Mouse (Mus musculus) forebrain, embryonic 10.5 days (tissue): ENCODE results near the gene Hoxa7. TPM values are rescaled to one million over a fixed set of nuclear protein-coding genes. Genes with fewer than 3 reads are reported as not detected.

Experiments used
- DNase-seq: peaks from one replicate; pipeline ENCODE4 v3.0.0-alpha.2; 2017; ENCODE audit warnings: low spot score; ENCODE audit errors: extremely low spot score
- H3K27ac ChIP-seq: fragments of 300-500 bp; sonication (generic); 2 replicates; pipeline ENCODE4 v1.5.1; 2016; ENCODE audit warnings: mild to moderate bottlenecking
- H3K27me3 ChIP-seq: fragments of 300-500 bp; sonication (generic); 2 replicates; pipeline ENCODE4 v1.6.1; 2016; ENCODE audit warnings: mild to moderate bottlenecking; ENCODE audit not compliant: poor library complexity, severe bottlenecking
- H3K36me3 ChIP-seq: fragments of 300-500 bp; sonication (generic); replicated peaks from 2 replicates; pipeline ENCODE4 v1.6.1; 2016; ENCODE audit warnings: mild to moderate bottlenecking, moderate library complexity
- H3K4me1 ChIP-seq: fragments of 300-500 bp; sonication (generic); 2 replicates; pipeline ENCODE4 v1.6.1; 2016
- H3K4me3 ChIP-seq: fragments of 300-500 bp; sonication (generic); 2 replicates; pipeline ENCODE4 v1.5.1; 2016; ENCODE audit warnings: mild to moderate bottlenecking, moderate library complexity
- H3K9me3 ChIP-seq: fragments of 300-500 bp; sonication (generic); 2 replicates; pipeline ENCODE4 v1.6.1; 2016; ENCODE audit warnings: mild to moderate bottlenecking, moderate library complexity
- WGBS: fragments of 180-500 bp; shearing (Covaris S2); methylation state at CpG from one replicate; pipeline ENCODE4 v1.1.7; 2016; 5-methylcytosine and 5-hydroxymethylcytosine counted together
- polyA plus RNA-seq: library from polyadenylated mRNA; unstranded; fragments of >200 nt; fragmentation: Nextera tagmentation; extraction: Ambion mirVana; gene quantifications from 2 replicates; pipeline ENCODE4 v1.2.1, GENCODE M21; 2016

The Hoxa7 gene
- polyA plus RNA-seq, 1 experiment from 2014 or later, result not detected

DNA sequence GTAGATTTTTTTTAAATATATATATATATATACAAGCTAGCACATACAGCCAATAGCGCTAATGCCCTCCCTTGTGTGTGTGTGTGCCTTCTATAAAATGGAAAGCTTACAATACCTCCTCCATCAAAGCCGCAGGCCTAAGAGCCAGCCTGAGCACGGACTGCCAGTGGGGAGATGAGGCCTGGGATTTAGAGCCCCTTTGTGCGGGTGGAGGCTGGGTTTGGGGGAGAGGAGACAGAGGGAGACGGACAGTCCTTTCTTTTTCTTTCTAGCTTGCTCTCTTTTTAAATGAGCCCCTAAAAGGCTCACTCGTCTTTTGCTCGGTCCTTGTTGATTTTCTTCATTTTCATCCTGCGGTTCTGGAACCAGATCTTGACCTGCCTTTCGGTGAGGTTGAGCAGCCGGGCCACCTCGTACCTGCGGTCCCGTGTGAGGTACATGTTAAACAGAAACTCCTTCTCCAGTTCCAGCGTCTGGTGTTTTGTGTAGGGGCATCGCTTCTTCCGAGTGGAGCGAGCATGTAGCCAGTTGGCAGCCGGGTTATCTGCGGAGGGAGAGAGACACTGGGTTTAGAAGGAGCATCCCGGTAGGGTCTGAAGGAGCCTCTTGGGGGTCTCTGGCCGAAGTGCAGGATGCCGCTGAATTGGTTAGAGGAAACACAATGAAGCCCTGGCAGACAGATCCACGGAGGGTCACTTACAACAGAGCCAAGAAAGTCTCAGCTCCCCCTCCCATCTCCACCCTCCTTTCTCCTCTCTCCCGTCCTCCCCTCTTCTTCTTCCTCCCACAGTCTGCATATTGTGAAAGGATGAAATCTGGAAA, 2.5 kb upstream of the Hoxa7 start:
- DNase-seq, result no peak
- Histone ChIP-seq H3K36me3 (no peaks in the 10 kb centered on the region), H3K27ac (no peak overlapping the region), H3K4me1 (peaks cover 16% of the 10 kb centered on the region), H3K27me3 (peaks cover 100% of the 10 kb centered on the region), H3K9me3 (no peaks in the 10 kb centered on the region), H3K4me3 (no peak overlapping the region)
- WGBS, result 2% methylated on average over 24 of the region's 24 CpGs

DNA sequence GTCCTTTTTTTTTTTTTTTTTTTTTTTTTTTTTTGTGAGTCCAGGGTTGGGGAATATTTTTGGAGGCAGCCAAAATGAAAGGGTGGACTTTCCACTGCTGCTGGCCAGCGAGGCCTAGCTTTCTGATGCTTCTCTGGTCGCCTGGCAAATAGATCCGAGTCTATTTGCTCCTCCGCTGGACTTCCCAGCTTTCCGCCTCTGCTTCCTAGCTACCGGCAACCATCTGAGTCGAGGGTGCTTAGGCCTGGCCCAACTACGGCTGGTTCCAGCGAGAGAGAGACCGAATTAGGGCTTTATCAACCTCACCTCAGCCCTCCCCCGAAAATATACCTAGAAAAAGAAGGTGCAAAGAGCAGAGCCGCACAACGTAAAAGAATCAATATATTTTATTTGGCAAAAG, 1.1 kb upstream of the Hoxa7 start:
- Histone ChIP-seq H3K27me3 (peaks cover 100% of the 10 kb centered on the region), H3K36me3 (no peaks in the 10 kb centered on the region), H3K4me3 (no peak overlapping the region), H3K27ac (no peak overlapping the region), H3K4me1 (peaks cover 17% of the 10 kb centered on the region), H3K9me3 (no peaks in the 10 kb centered on the region)
- WGBS, result 9% methylated on average over 13 of the region's 13 CpGs
- DNase-seq, result no peak

DNA sequence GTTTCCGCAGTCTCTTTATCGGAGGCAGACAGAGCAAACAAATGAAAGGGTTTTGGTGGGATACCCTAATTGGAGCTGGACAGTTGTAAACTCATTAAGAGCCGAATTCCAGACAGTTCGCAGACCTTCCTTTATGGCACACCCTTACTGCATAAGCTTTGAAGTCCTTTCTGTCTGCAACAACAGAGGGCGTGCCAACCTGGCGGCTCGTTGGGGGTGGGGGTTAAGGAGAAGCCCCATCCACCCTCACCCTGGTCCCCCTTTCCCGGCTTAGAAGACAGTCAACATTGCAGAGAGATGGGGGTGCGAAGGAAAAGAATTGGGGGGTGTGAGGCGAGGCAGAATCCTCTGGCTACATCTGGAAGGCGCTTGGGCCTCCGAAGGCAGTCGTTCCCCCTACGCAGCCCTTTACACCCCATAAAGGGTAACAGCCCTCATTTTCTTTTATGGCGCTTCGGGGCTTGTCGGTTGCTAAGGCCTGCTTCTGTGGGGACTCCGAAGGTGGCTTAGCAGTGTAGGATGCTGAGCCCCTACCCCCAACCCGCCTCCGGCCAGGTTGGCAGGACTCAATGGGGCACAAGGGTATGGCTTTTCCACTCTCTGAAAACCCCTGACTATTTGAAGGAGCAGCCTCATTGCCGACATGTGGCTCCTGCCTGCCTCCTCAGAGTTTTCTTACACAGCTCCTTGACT, 485 bp upstream of the Hoxa7 start:
- Histone ChIP-seq H3K4me1 (peaks cover 23% of the 10 kb centered on the region), H3K27ac (no peak overlapping the region), H3K27me3 (peaks cover 100% of the 10 kb centered on the region), H3K4me3 (peak overlapping the region; percentile 53), H3K36me3 (no peaks in the 10 kb centered on the region), H3K9me3 (no peaks in the 10 kb centered on the region)
- DNase-seq, result no peak
- WGBS, result 6% methylated on average over 21 of the region's 21 CpGs

DNA sequence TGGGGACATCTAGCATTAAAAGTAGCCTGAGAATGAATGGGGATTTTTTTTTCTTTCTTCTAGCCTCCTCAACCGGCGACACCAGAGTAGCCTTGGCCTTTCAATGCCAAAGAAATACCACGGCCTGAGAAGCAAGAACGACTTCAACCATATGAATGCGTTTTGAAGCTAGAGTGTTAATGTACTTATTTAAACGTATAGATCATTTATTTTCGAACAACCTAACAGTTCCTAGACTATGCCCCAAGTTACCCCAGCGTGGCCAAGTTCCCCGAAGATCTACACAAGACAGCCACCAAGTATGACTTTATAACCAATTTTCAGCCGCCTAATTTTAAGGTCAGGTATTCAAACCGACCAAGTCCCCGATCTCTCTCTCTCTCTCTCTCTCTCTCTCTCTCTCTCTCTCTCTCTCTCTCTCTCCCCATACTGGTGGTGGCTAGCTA, 766 bp downstream of the Hoxa7 start:
- no peaks in the 10 kb centered on the region for H3K36me3 ChIP-seq
- no peak for DNase-seq
- peak overlapping the region; percentile 53 for H3K4me3 ChIP-seq
- peaks cover 100% of the 10 kb centered on the region for H3K27me3 ChIP-seq
- no peaks in the 10 kb centered on the region for H3K9me3 ChIP-seq
- H3K4me1 ChIP-seq, result peaks cover 27% of the 10 kb centered on the region
- 8% methylated on average over 12 of the region's 12 CpGs for WGBS
- H3K27ac ChIP-seq, result no peak overlapping the region

DNA sequence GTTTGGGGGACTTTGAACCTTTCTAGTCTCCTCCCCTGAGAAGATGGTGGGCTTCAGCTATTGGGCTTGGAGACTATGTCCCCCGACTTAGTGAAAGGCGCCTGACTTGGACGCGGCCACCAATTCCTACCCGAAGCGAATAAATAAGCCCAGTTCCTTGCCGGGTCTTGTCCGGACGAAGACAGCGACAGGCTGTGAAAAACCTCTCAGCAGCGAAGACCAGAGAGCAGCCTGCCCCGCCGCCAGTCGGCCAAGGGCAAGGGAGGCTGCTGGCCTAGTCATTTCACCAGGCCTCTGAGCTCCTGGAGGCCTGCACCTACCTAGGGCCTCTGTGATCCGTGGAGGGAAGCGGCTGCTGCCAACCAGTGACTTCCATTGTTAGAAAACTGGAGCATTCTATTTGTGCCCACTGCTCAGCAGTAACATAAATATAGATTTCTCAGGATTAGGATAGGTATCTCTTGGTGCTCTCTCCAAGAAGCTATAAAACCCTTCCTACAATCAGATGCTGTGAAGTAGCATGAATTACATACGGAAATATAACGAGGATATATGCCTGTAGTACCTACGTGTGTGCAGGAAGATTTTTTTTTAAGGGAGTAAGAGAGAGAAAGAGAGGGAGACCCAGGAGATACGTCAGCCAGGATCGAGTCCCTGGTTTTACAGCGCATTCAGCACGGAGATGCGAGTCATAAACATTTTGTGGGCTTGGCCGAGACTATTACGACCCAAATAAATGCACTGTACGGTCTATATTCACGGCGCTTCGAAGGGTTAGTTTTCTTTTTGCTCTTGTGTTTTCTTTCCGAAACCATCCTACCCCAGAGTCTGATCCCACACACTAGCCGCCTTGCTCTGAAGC, 1.4 kb downstream of the Hoxa7 start:
- H3K4me3 ChIP-seq, result no peak overlapping the region
- WGBS, result 10% methylated on average over 32 of the region's 32 CpGs
- H3K36me3 ChIP-seq, result no peaks in the 10 kb centered on the region
- H3K27ac ChIP-seq, result no peak overlapping the region
- DNase-seq, result no peak
- no peaks in the 10 kb centered on the region for H3K9me3 ChIP-seq
- H3K27me3 ChIP-seq, result peaks cover 100% of the 10 kb centered on the region
- H3K4me1 ChIP-seq, result peaks cover 26% of the 10 kb centered on the region

DNA sequence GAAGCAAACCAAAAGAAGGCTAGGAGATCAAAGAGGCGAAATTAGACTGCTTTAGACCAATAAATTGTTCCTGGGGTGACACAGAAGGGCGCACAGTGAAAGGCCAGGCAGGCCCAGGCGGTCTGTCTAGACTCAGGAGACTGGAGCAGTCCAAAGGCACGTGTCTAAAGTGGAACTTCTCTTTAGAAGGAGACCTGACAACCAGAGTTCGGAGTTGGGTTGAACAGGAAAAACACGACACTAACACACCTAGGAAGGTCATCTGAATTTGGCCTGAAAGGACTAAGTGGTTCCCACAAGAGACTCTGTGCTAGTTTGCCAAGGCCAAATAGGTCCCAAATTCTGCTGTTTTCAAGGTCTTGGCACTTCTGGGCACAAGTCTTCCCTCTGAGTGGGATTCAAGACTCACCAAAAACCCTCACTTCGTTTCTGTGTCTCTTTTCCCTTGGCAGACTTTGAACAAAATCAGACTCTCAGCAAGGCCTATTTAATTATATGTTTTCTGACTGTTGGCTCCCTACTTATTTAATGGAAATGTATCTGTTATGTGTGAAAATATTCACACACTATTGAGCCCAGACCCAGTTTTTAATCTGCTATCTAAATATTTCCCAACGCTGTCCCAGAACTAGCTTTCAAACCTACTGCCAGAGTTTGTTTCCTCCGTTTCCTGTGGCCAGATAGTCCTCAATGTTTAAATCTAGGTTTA, 2.3 kb downstream of the Hoxa7 start:
- 19% methylated on average over 9 of the region's 9 CpGs for WGBS
- peaks cover 26% of the 10 kb centered on the region for H3K4me1 ChIP-seq
- H3K9me3 ChIP-seq, result no peaks in the 10 kb centered on the region
- no peaks in the 10 kb centered on the region for H3K36me3 ChIP-seq
- no peak for DNase-seq
- no peak overlapping the region for H3K27ac ChIP-seq
- H3K4me3 ChIP-seq, result no peak overlapping the region
- peaks cover 100% of the 10 kb centered on the region for H3K27me3 ChIP-seq

DNA sequence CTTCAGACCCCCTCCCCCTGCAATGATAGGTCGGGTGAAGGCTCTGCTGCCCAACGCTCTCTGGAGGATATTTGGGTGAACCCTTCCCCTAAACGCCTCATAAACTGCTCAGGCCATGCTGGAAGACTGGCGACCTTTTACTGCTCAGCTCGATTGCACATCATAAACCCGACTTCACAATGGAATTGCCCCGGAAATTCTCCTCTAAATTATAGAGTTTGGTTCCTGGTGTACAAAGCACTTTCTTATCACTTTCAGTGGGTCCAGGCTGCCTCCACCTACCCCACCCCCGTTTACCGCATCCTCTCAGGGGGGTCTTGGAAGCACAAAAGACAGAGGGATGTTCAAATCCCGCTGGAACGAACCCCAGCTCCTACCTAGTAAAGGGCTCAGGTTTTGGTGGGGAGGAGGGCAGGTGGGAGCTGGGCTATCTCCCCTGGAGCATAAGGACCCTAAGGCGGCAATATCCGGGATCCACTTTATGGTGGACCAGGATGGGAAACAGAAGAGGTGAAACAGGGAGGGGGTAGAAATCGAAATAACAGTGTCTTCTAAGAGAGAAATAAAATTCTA, 2.9 kb downstream of the Hoxa7 start:
- no peak overlapping the region for H3K27ac ChIP-seq
- 5% methylated on average over 14 of the region's 14 CpGs for WGBS
- H3K27me3 ChIP-seq, result peaks cover 100% of the 10 kb centered on the region
- no peaks in the 10 kb centered on the region for H3K9me3 ChIP-seq
- no peaks in the 10 kb centered on the region for H3K36me3 ChIP-seq
- DNase-seq, result no peak
- H3K4me3 ChIP-seq, result no peak overlapping the region
- peaks cover 26% of the 10 kb centered on the region for H3K4me1 ChIP-seq

DNA sequence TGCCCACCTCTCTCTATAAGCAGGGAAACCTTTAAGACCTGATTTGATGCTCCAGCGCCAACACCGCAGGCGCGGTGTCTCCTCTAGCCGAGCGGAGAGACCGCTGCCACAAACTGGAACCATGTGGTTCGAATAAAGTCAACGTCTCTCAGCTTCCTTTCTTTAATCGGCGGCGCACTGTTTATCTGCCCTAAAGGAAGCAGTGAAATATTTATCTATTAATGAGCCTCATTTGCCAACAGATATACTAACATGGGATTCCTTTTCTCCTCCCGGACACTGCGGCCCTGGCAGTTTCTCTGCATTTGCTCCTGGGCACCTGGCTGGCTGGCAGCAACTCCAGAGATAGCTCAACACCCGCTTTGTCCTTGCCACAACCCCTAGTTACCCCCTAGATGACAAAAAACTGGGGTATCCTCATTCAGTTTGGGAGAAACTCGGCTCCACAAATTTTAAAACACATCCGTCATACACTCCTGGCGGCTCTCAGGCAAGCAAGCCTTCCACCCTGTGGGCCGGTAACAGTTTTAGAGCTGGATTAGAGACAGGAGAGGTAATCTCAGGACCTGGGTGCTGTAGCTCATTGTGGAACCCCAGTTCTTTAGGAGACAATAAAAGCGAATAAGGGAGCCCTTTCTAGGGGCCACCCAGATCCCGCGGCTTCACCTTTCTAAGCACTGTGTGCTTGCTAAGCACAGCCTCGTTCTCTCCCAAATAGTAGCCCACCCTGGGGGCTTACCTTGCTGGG, 3.6 kb downstream of the Hoxa7 start:
- H3K4me3 ChIP-seq, result peak overlapping the region; percentile 42
- peaks cover 27% of the 10 kb centered on the region for H3K4me1 ChIP-seq
- no peaks in the 10 kb centered on the region for H3K9me3 ChIP-seq
- no peaks in the 10 kb centered on the region for H3K36me3 ChIP-seq
- no peak overlapping the region for H3K27ac ChIP-seq
- DNase-seq, result no peak
- 3% methylated on average over 23 of the region's 23 CpGs for WGBS
- peaks cover 100% of the 10 kb centered on the region for H3K27me3 ChIP-seq

DNA sequence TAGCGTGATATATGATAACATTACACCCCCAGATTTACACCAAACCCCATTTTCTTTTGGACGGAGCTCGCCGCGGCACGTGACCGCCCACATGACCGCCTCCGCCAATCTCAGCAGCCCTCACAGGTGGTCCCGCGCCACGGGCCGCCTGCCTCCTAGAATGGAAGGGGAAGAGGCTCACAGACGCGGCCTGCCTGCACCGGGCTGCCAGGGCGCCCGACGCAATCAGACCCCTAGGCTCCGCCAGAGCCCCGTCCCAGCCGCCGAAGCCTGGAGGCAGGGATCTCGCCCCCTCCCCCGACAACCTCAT, 4.2 kb downstream of the Hoxa7 start:
- H3K9me3 ChIP-seq, result no peaks in the 10 kb centered on the region
- H3K4me3 ChIP-seq, result peak overlapping the region; percentile 42
- H3K27me3 ChIP-seq, result peaks cover 100% of the 10 kb centered on the region
- H3K27ac ChIP-seq, result no peak overlapping the region
- H3K4me1 ChIP-seq, result peaks cover 30% of the 10 kb centered on the region
- under 1% methylated on average over 25 of the region's 25 CpGs for WGBS
- H3K36me3 ChIP-seq, result no peaks in the 10 kb centered on the region
- peak; percentile 76 for DNase-seq

DNA sequence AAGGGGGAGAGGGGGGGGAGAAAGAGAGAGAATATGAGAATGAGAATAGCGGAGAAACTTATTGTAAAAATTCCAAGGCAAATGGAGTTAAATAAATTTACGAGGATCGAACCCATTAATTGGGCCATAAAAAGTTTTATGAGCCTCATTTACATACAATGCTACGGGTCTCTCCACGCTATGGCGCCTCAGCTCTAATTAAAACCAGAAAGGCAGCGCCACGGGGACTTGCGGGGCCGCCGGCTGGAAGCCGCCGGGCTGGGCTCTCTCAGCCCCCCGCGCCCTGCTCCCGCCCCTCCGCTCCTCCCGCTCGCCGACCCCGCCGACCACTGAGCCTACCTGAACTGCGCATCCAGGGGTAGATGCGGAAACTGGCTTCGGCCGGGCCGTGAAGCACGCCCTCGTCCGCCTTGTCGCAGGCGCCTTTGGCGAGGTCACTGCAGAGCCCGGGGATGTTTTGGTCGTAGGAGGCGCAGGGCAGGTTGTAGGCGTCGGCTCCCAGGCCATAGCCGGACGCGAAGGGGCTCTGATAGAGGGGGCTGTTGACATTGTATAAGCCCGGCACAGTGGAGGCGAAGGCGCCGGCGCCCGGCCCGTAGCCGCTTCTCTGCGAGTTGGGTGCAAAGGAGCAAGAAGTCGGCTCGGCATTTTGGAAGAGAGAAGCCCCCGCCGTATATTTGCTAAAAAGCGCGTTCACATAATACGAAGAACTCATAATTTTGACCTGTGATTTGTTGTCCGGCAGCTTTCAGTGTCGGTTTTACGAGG, 4.8 kb downstream of the Hoxa7 start:
- no peak for DNase-seq
- peaks cover 100% of the 10 kb centered on the region for H3K27me3 ChIP-seq
- no peak overlapping the region for H3K27ac ChIP-seq
- WGBS, result 2% methylated on average over 60 of the region's 60 CpGs
- no peaks in the 10 kb centered on the region for H3K9me3 ChIP-seq
- peaks cover 28% of the 10 kb centered on the region for H3K4me1 ChIP-seq
- H3K36me3 ChIP-seq, result no peaks in the 10 kb centered on the region
- peak overlapping the region; percentile 42 for H3K4me3 ChIP-seq
